In the genomic region with DNA sequence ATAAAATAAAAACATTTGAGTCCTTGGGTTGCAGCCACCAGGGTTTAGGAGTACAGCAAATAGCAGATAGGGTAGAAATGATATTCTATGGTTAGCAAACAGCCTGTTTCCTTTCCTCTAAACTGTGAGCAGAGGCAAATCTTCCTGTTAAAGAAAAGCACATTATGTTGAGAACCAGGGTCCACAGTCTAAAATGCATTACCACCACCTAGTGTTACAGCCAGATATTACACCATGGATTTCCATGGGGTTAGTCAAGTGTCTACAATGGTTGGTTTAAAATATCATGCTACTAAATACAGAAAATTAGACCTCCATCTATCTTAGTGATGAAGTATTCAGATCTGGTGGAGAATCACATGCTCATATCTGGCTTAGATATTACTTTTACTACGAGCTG, we compare ENCODE assay signal across 9 mouse cellular contexts. TPM values are rescaled to one million over a fixed set of nuclear protein-coding genes. Genes with fewer than 3 reads are reported as not detected.
DNase-seq lines count a peak whose midpoint lies in the region; ATAC-seq and TF ChIP-seq lines count a peak whose summit lies in the region.
"Had no signal": no experiment of that assay in that cellular context is flagged by ENCODE, and none has a peak within 500 bp of the region (broad histone marks: within the 10 kb centered on the region; RNA-seq: fewer than 3 reads in every experiment).

No protein-coding gene starts in this region.

- H3K27me3 ChIP-seq in kidney, adult 2 months (replicated peaks; ENCODE audit: control insufficient read depth, insufficient read depth, low read length) = no peaks in the 10 kb centered on the region
- H3K27me3 ChIP-seq in midbrain, embryonic 15.5 days (replicated peaks) = no peaks in the 10 kb centered on the region
- H3K27me3 ChIP-seq: embryonic facial prominence, embryonic 15.5 days had no signal

- WGBS in kidney, adult 2 months = 53% methylated on average over 1 of the region's 1 CpGs
- WGBS in midbrain, embryonic 15.5 days = 48% methylated on average over 1 of the region's 1 CpGs

- H3K4me1 ChIP-seq in kidney, adult 2 months (ENCODE audit: control insufficient read depth, insufficient read depth, low read length) = no peaks in the 10 kb centered on the region
- no peaks in the 10 kb centered on the region for H3K4me1 ChIP-seq in midbrain, embryonic 15.5 days
- H3K4me1 ChIP-seq: embryonic facial prominence, embryonic 15.5 days had no signal

- peak; percentile 32 for TF ChIP-seq CTCF in kidney, adult 2 months (conservative IDR thresholded peaks at IDR 0.05; ENCODE audit: insufficient read depth, insufficient read length, low read depth, low read length)

- H3K9me3 ChIP-seq in midbrain, embryonic 15.5 days = no peaks in the 10 kb centered on the region
- H3K9me3 ChIP-seq: embryonic facial prominence, embryonic 15.5 days had no signal

- no peak overlapping the region for H3K27ac ChIP-seq in kidney, adult 2 months (ENCODE audit: insufficient read depth, low read depth, low read length)
- no peak overlapping the region for H3K27ac ChIP-seq in midbrain, embryonic 15.5 days
- H3K27ac ChIP-seq: embryonic facial prominence, embryonic 15.5 days had no signal

- no peak overlapping the region for H3K4me3 ChIP-seq in kidney, adult 2 months (ENCODE audit: insufficient read depth, low read depth, low read length)
- H3K4me3 ChIP-seq in midbrain, embryonic 15.5 days = no peak overlapping the region
- H3K4me3 ChIP-seq: embryonic facial prominence, embryonic 15.5 days had no signal

- ATAC-seq in midbrain, embryonic 15.5 days (replicated peaks) = peak; percentile 87

- intact Hi-C loops in heart, postnatal 10 days (cut with DNase I) = loop anchor here (1.0 to 10.0 kb wide), 5 partner anchors 88 to 594 kb away; a partner anchor contains a TSS

- no peak overlapping the region for H3K9ac ChIP-seq in midbrain, embryonic 15.5 days
- H3K9ac ChIP-seq: embryonic facial prominence, embryonic 15.5 days had no signal

- DNase-seq in kidney, adult 2 months = peak; percentile 62
- no peak for DNase-seq in kidney, adult 11 months
- DNase-seq in ES-CJ7 (ENCODE audit: low read depth, low spot score) = peak; percentile 40
- DNase-seq in c-Kit-positive CD71-positive TER-119-negative erythroid progenitor cells, embryonic 14.5 days (ENCODE audit: low read depth) = peak; percentile 70
- peak; percentile 70 to 82 for DNase-seq in heart, postnatal 10 days
- peak; percentile 35 for DNase-seq in layer of hippocampus, adult 9-11 months
- DNase-seq in testis, postnatal 10 days (ENCODE audit: low spot score) = no peak

- no peak for TF ChIP-seq POLR2A in kidney, adult 2 months (IDR thresholded peaks at IDR 0.05; ENCODE audit: low read depth, low read length)

- no peak overlapping the region for H3K4me2 ChIP-seq in midbrain, embryonic 15.5 days
- H3K4me2 ChIP-seq: embryonic facial prominence, embryonic 15.5 days had no signal

- H3K36me3 ChIP-seq in kidney, adult 2 months (ENCODE audit: control insufficient read depth, insufficient read depth, low read length) = no peaks in the 10 kb centered on the region; the same call in 1 of the 2 replicates
- no peaks in the 10 kb centered on the region for H3K36me3 ChIP-seq in midbrain, embryonic 15.5 days (replicated peaks)
- H3K36me3 ChIP-seq: embryonic facial prominence, embryonic 15.5 days had no signal

RNA-seq across cellular contexts. Expression of a gene that starts 30.2 kb away (rescaled TPM):
- 45.9 and 87.0 TPM in 2 replicates for polyA plus RNA-seq in kidney, adult 2 months (2012; rRNA removed)
- 10 to 100 TPM; 27.7 to 30.4 TPM for total RNA-seq in heart, postnatal 10 days (2021)
- 47.3 and 48.8 TPM in 2 replicates for polyA plus RNA-seq in midbrain, embryonic 15.5 days (2015; fragmentation: Nextera tagmentation; extraction: Ambion mirVana)

Comparison
In these comparisons a context has a peak if more than half of its experiments do, and no peak if none do; other contexts are left out.
1. DNase-seq: peak in kidney, adult 2 months (single experiment), ES-CJ7 (single experiment), c-Kit-positive CD71-positive TER-119-negative erythroid progenitor cells, embryonic 14.5 days (single experiment), heart, postnatal 10 days (2 of 2) and layer of hippocampus, adult 9-11 months (single experiment); none in kidney, adult 11 months (single experiment) and testis, postnatal 10 days (single experiment).